Mouse (Mus musculus): ENCODE data around the gene Rab15. TPM values are rescaled to one million over a fixed set of nuclear protein-coding genes. Genes with fewer than 3 reads are reported as not detected.

Gene Rab15
- polyA plus RNA-seq, 1 experiment from 2014 or later: 0.31 TPM

DNA sequence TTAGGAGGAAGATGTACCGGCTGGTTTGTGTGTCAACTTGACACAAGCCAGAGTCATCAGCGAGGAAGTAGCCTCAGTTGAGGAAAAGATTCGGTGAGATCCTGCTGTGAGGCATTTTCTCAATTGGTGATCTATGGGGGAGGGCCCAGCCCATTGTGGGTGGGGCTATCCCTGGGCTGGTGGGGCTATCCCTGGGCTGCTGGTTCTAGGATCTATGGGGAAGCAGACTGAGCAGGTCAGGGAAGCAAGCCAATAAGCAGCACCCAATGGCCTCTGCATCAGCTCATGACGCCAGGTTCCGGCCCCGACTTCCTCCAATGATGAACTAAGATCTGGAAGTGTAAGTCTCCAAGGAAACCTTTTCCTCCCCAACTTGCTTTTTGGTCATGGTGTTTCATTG is 17.4 kb upstream of the Rab15 start:
- H3K27me3 ChIP-seq (replicated peaks): no peaks in the 10 kb centered on the region; the same call in 1 of the 2 replicates
- H3K4me3 ChIP-seq: no peak overlapping the region
- 75% methylated on average over 6 of the region's 6 CpGs for WGBS (ENCODE audit: insufficient replicate concordance)
- peaks cover 23% of the 10 kb centered on the region for H3K4me1 ChIP-seq
- 0 out of 2 replicates have a peak, but pooled peaks cover 3% of the 10 kb centered on the region for H3K36me3 ChIP-seq
- no peak for ATAC-seq
- H3K27ac ChIP-seq: no peak overlapping the region
- no peaks in the 10 kb centered on the region for H3K9me3 ChIP-seq (replicated peaks)
- H3K4me2 ChIP-seq: no peak overlapping the region
- no peak overlapping the region for H3K9ac ChIP-seq

DNA sequence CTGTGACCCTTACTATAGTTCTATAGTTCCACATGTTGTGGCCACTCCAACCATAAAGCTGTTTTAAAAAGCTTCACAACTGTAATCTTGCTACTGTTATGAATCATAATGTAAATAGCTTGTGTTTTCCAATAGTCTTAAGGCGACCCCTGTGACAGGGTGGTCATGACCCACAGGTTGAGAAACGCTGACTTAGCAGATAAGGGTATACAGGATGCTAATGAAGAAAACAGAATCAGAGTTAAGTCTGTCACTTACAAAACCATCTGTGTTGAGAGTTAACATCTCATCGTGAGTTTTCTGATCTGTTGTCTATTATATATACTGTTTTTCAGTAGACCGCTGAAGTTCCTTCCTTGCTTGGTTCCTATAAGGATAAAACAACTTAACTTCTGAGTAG is 16.6 kb upstream of the Rab15 start:
- no peak for ATAC-seq
- H3K9ac ChIP-seq: no peak overlapping the region
- WGBS (ENCODE audit: insufficient replicate concordance): 84% methylated on average over 4 of the region's 4 CpGs
- H3K27me3 ChIP-seq (replicated peaks): peaks cover 4% of the 10 kb centered on the region; the same call in 1 of the 2 replicates
- H3K4me1 ChIP-seq: peaks cover 23% of the 10 kb centered on the region
- H3K4me3 ChIP-seq: no peak overlapping the region
- H3K36me3 ChIP-seq: 0 out of 2 replicates have a peak, but pooled peaks cover under 1% of the 10 kb centered on the region
- H3K4me2 ChIP-seq: no peak overlapping the region
- no peaks in the 10 kb centered on the region for H3K9me3 ChIP-seq (replicated peaks)
- no peak overlapping the region for H3K27ac ChIP-seq

- WGBS (ENCODE audit: insufficient replicate concordance): 8% methylated on average over 21 of the region's 21 CpGs
- H3K4me3 ChIP-seq: peak overlapping the region; percentile 73
- peak overlapping the region; percentile 74 for H3K27ac ChIP-seq
- H3K9ac ChIP-seq: peak overlapping the region; percentile 79
- H3K4me1 ChIP-seq: peaks cover 23% of the 10 kb centered on the region
- peaks cover 13% of the 10 kb centered on the region; the same call in 1 of the 2 replicates for H3K27me3 ChIP-seq (replicated peaks)
- no peaks in the 10 kb centered on the region for H3K36me3 ChIP-seq
- peak overlapping the region; percentile 73 for H3K4me2 ChIP-seq
- peak; percentile 45 for ATAC-seq
- H3K9me3 ChIP-seq (replicated peaks): no peaks in the 10 kb centered on the region
These were observed 15.3 kb upstream of the Rab15 start for GRCm38 (mm10) chr12:76837844-76838650.

GRCm38 (mm10) chr12:76837101-76837843 is 14.6 kb upstream of the Rab15 start:
- peaks cover 23% of the 10 kb centered on the region for H3K4me1 ChIP-seq
- peak; percentile 99 for ATAC-seq
- H3K36me3 ChIP-seq: no peaks in the 10 kb centered on the region
- peak overlapping the region; percentile 73 for H3K4me3 ChIP-seq
- peaks cover 13% of the 10 kb centered on the region; the same call in 1 of the 2 replicates for H3K27me3 ChIP-seq (replicated peaks)
- H3K9ac ChIP-seq: peak overlapping the region; percentile 79
- under 1% methylated on average over 43 of the region's 43 CpGs for WGBS (ENCODE audit: insufficient replicate concordance)
- no peaks in the 10 kb centered on the region for H3K9me3 ChIP-seq (replicated peaks)
- peak overlapping the region; percentile 74 for H3K27ac ChIP-seq
- H3K4me2 ChIP-seq: peak overlapping the region; percentile 73

DNA sequence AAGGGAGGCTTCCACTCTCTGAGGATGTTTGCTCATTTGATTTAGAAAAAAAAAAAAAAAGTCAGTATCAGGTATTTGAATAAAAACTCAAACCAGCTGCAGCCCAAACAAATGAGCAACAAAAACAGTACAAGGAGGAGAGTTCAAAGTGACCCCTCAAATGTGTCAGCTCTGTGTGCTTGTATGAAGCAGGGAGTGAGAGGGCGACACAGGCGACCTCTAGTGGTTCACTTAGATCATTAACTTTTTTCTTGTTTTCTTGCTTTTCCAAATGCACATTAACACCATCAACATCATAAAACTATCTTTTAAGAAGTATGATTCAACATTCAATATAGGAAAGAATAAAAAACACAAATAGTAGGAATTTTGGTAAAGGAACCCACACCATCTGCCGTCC is 10.0 kb upstream of the Rab15 start:
- Histone ChIP-seq H3K27ac (no peak overlapping the region), H3K4me1 (peaks cover 5% of the 10 kb centered on the region), H3K4me3 (no peak overlapping the region), H3K36me3 (no peaks in the 10 kb centered on the region), H3K4me2 (no peak overlapping the region), H3K9ac (no peak overlapping the region), H3K9me3 (replicated peaks) (no peaks in the 10 kb centered on the region), H3K27me3 (replicated peaks) (peaks cover 16% of the 10 kb centered on the region; the same call in 1 of the 2 replicates)
- WGBS (ENCODE audit: insufficient replicate concordance): 5% methylated on average over 3 of the region's 3 CpGs
- ATAC-seq: no peak

GRCm38 (mm10) chr12:76825283-76825682 is 2.6 kb upstream of the Rab15 start:
- Histone ChIP-seq H3K27me3 (replicated peaks) (peaks cover 70% of the 10 kb centered on the region), H3K4me2 (no peak overlapping the region), H3K9ac (no peak overlapping the region), H3K4me1 (peaks cover 12% of the 10 kb centered on the region; the same call in 1 of the 2 replicates), H3K4me3 (no peak overlapping the region), H3K9me3 (replicated peaks) (no peaks in the 10 kb centered on the region), H3K36me3 (no peaks in the 10 kb centered on the region), H3K27ac (no peak overlapping the region)
- WGBS (ENCODE audit: insufficient replicate concordance): 66% methylated on average over 4 of the region's 4 CpGs
- no peak for ATAC-seq

GRCm38 (mm10) chr12:76822002-76822650 is 582 bp downstream of the Rab15 start:
- ATAC-seq: peak; percentile 36; the same call in 1 of the 2 replicates
- Histone ChIP-seq H3K4me3 (peak overlapping the region; percentile 59), H3K36me3 (no peaks in the 10 kb centered on the region), H3K9ac (peak overlapping the region; percentile 51), H3K4me1 (peaks cover 12% of the 10 kb centered on the region; the same call in 1 of the 2 replicates), H3K9me3 (replicated peaks) (no peaks in the 10 kb centered on the region), H3K4me2 (peak overlapping the region; percentile 84), H3K27me3 (replicated peaks) (peaks cover 96% of the 10 kb centered on the region), H3K27ac (no peak overlapping the region)
- WGBS (ENCODE audit: insufficient replicate concordance): 1% methylated on average over 64 of the region's 66 CpGs

- no peak overlapping the region for H3K4me2 ChIP-seq
- H3K9me3 ChIP-seq (replicated peaks): no peaks in the 10 kb centered on the region
- no peak overlapping the region for H3K4me3 ChIP-seq
- H3K27ac ChIP-seq: no peak overlapping the region
- WGBS (ENCODE audit: insufficient replicate concordance): 41% methylated on average over 4 of the region's 4 CpGs
- ATAC-seq: no peak
- no peaks in the 10 kb centered on the region for H3K36me3 ChIP-seq
- peaks cover 12% of the 10 kb centered on the region; the same call in 1 of the 2 replicates for H3K4me1 ChIP-seq
- peaks cover 96% of the 10 kb centered on the region for H3K27me3 ChIP-seq (replicated peaks)
- H3K9ac ChIP-seq: no peak overlapping the region
These were observed 2.1 kb downstream of the Rab15 start for GRCm38 (mm10) chr12:76820615-76821014.

DNA sequence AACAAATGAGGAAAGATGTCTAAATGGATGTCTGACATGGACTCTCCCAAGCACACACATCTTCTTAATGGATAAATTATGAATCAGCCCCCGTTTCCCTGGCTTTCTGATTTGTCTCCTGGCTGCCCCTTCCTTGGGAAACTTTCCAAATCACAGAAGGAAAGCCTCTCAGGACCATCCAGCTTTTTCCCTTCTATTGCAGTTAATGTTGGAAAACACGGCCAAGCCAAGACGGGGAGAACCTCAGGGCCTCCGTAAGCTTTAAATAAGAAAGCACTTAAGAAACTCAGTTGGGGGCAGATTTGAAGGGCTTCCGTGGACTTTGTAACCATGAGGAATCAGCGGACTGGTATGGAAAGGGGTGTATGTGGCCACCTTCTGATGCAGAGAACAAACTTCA is 2.9 kb downstream of the Rab15 start:
- Histone ChIP-seq H3K27ac (no peak overlapping the region), H3K4me2 (no peak overlapping the region), H3K4me1 (peaks cover 12% of the 10 kb centered on the region; the same call in 1 of the 2 replicates), H3K9me3 (replicated peaks) (no peaks in the 10 kb centered on the region), H3K36me3 (no peaks in the 10 kb centered on the region), H3K9ac (no peak overlapping the region), H3K27me3 (replicated peaks) (peaks cover 94% of the 10 kb centered on the region), H3K4me3 (no peak overlapping the region)
- ATAC-seq: no peak
- 60% methylated on average over 6 of the region's 6 CpGs for WGBS (ENCODE audit: insufficient replicate concordance)

DNA sequence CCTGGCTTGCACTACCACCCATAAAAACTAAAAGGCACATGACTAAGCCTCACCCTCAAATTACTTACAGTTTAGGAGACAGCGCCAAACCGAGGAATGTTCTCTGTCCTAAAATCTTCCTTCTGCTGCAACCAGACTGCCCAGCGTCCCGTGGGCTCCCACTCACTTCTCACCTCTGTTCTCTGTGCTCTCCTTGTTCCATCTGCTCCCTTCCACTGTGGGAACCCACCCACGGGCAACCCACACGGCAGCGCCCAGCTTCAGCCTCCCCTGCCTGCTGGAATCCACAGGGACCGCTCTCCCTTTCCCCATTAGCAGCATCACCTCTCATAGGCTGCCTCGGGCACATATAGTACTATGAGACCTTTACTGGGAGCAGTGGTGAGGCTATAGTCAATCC is 3.8 kb downstream of the Rab15 start:
- 64% methylated on average over 9 of the region's 9 CpGs for WGBS (ENCODE audit: insufficient replicate concordance)
- H3K27me3 ChIP-seq (replicated peaks): peaks cover 90% of the 10 kb centered on the region

DNA sequence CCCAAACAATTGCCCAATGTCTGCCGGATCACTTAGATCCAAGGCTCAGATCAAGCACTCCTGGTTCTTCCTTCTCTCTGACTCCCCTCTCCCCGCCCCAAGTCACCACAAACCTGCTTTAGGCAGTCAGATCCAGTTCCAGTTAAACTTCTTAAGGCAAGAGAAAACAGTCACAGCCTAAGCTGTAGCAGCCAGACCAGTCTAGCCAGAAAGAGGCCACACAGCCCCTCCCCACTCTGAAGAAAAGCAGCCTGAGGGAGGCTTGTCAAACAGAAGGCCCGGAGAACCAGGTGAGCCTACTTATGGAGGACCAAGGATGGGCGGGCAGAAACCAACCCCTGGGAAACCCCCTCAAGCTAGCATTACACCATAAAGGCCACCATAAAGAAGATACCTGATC is 4.6 kb downstream of the Rab15 start:
- no peaks in the 10 kb centered on the region for H3K9me3 ChIP-seq (replicated peaks)
- H3K4me2 ChIP-seq: no peak overlapping the region
- no peak overlapping the region for H3K4me3 ChIP-seq
- H3K36me3 ChIP-seq: no peaks in the 10 kb centered on the region
- ATAC-seq: no peak
- WGBS (ENCODE audit: insufficient replicate concordance): 49% methylated on average over 4 of the region's 4 CpGs
- peaks cover 82% of the 10 kb centered on the region for H3K27me3 ChIP-seq (replicated peaks)
- H3K27ac ChIP-seq: no peak overlapping the region
- H3K9ac ChIP-seq: no peak overlapping the region
- peaks cover 12% of the 10 kb centered on the region; the same call in 1 of the 2 replicates for H3K4me1 ChIP-seq

More for the DNA sequence above, 3.8 kb downstream of the Rab15 start:
- no peak overlapping the region for H3K4me2 ChIP-seq
- H3K27ac ChIP-seq: no peak overlapping the region
- no peak overlapping the region for H3K9ac ChIP-seq
- ATAC-seq: no peak
- no peaks in the 10 kb centered on the region for H3K36me3 ChIP-seq
- H3K4me1 ChIP-seq: peaks cover 12% of the 10 kb centered on the region; the same call in 1 of the 2 replicates
- no peaks in the 10 kb centered on the region for H3K9me3 ChIP-seq (replicated peaks)
- H3K4me3 ChIP-seq: no peak overlapping the region
